Mouse (Mus musculus): ENCODE results near the gene Tubb2a.

Gene Tubb2a

DNA sequence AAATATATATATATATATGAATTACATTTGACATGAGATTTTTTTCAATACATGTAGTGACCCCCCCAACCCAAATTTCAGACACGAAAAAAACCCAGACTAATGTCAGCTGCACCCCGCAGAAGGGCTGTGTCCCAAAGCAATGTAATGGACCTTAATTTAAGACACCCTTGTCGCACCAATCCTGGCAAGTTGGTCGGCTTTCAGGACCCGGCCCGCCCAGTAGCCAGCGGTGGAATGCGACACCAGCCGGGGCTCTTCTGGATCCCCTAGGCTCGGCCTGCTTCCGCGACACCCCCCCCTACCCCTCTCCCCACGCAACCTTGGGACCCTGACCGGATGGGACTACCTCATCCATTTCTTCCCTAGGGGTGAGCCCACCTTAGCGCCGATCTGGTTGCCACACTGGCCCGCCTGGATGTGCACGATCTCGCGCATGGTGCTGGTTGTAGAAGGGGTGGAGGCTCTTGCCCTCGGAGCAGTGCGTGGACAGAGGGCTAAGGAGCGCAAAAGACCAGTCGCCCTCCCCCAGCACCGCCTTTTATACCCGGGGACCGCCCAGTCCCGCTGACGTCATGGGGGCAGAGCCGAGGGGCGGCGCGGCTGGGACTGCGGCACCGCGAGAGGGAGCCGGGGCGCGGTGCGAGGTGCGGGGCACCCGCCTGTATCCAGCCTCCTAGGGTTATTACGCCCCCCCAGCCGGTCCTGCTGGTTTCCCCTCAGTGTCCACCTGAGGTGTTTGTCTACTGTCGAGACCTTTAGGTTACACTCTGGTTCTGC, at the start of gene Tubb2a:
Gene Tubb2a, minus strand, starts transcription at position 516 of the 780 bp plus-strand sequence.
- DNase-seq, result peak; percentile 91

DNA sequence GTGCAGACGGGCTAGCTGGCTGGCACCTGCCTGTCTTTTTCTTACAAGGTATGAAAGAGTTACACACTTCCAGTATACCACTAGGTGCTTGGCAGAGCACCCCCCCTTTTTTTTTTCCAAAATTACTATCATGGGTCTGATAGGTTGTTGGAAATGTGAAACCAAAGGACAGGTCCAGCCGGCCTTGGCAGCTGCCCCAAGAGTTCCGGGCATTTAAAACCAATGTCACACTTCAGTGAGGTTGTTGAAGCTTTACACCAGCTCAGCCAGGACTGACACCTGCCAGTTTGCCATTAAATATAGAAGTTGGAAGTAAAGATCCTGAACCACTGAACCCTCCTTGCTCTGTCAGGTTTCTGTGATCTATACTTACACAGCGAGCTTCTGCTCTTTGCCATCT, 47.9 kb upstream of the Tubb2a start:
- no peak for DNase-seq

DNA sequence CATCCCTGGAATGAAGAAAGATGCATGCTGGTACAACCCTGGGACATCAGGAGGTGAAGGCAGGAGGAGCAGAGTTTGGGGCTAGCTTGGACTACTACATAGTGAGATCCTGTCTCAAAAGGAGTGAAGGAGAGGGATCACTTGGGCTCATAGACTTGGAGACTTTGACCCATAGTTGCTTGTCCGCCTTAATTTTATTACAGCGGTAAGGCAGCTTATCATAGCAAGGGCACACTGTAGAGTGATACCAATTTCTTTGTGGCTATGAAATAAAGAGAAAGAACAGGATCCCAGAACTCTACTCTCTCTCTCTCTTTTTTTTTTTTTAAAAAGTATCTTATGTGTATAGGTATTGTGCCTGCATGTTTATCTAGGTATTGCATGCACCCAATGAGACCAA, 42.7 kb upstream of the Tubb2a start:
- DNase-seq, result no peak

DNA sequence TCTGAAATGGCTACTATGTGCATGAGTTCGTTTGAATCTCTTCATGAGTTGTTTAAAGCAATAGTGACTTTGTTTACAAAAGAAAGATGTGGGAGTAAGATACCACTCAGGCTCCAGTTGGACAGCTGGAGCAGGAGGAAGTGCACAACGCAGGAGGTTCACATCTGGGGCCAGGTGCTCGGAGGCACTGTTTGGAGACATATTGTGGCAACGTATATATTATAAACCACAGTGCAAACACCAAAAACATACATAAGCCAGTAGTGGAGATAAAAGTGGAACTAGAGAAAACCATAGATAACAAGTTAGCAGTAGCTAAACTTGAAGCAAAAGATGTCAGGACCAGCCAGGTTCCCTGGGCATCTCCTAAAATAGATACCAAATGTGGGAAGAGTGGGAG, 41.6 kb upstream of the Tubb2a start:
- no peak for DNase-seq

DNA sequence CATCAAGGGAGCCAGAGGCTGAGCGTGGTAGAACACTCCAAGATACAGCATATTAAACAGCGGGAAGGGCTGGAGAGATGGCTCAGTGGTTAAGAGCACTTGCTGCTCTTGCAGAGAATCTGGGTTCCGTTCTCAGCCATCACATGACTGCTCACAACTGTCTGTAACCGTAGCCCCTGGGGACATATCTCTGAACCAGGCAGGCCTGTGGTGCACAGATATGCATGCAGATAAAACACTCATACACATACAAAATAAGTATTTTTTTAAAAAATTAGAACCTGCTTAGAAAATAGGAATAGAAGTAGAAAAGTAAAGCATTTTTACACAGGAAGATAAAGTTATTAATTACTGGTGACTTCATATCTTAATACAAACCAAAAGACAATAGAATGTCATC, 41.0 kb upstream of the Tubb2a start:
- no peak for DNase-seq

DNA sequence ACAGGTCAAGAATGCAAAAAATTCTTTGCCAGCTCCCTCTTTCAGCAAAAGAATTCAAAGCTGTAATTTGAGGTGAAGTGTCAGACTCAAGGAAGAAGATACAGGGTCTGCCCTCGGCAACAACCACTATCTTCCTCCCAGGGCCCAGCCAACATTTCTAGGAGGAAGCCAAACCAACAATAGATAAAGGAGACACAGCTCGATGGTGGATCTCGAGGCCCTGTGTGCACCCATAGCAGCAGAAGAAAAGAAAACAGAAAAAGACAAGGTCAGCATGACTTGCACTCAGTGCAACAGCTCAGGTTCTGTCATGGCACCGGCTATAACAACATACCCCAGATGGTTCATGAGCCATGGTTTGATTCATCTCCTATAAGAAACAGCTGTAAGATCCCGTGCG, 38.7 kb upstream of the Tubb2a start:
- no peak for DNase-seq

DNA sequence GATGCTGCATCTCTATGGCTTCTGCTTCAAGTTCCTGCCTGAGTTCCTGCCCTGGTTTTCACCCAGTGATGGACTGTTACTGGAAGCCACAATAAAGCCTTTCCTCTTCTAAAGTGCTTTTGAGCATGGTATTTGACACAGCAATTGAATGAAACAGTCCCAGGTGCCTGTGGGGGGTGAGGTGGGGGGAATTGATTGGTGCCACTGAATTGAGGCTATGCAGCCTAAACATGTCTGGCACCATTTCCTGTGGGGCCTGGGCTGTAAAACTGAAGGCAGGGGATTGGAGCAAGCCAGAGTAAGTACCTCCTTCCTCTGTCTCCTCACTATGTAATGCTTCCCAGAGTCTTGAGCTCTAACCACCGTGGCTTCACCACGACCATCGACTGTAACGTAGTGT, 36.8 kb upstream of the Tubb2a start:
- no peak for DNase-seq

DNA sequence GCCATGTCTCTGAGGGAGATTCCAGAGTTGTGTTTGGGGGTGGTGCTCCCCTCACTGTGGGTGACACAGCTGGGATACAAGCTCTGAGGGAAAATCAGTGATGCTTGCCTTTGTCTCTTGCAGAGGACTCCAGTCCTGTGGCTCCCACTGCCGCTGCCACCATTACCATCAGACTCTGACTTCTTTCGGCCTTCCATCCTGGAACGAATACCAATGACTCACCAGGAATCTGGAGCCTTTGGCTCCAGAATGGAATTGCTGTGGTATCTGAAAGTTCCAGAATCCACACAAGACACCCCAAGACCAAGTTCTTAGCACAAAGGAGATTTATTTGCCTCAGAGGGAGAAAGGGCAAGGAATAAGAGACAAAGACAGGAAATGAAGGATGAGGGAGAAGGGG, 35.3 kb upstream of the Tubb2a start:
- no peak for DNase-seq

DNA sequence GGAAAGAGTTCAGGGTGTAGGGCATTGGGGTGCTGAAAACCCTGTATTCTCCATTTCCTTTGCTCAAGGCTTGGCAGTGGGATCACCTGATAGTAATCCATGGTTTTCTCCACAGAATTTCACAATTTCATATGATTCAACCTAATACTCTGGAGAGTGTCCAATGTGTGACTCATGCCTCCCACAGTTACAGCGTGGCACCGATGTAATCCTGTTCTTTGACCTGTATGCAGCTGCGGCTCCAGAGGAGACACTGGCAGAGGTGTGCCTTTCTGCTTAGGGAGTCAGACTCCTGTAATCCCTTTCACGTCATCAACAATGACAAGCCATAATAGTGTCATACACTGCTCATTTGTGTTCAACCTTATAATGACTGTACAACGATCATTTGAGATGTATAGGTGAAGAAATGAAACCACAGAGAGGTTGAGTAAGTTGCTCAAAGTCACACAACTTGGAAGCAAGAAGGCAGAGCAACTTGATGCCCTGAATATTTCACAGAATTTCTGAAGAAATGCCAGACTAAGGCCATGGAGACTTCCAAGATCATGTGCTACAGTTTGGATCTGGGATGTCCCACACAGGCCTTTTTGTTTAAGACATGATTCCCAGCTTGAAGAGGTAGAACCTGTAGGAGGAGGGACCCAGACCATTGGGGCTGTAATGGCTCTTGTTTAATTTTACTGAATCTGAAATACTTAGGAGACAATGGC, 34.7 kb upstream of the Tubb2a start:
- DNase-seq, result no peak

DNA sequence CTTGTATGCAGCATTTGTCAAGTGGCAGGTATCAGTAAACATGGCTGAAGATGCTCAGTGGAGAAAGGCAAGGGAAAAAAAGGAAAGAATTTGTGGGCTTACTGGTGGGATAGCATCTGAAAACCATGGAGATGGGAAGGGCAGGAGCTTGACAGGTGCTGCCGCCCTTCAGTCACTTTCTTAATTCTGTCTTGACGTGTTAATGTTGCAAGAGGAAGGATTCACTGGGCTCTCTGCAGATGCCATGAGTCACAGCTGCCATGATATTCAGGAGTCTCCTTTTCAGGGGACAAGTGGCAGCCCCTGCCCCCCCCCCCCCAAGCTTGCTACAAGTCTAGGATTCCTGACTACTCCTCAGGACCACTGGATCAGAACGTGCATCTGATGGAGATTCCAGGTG, 34.1 kb upstream of the Tubb2a start:
- DNase-seq, result no peak

DNA sequence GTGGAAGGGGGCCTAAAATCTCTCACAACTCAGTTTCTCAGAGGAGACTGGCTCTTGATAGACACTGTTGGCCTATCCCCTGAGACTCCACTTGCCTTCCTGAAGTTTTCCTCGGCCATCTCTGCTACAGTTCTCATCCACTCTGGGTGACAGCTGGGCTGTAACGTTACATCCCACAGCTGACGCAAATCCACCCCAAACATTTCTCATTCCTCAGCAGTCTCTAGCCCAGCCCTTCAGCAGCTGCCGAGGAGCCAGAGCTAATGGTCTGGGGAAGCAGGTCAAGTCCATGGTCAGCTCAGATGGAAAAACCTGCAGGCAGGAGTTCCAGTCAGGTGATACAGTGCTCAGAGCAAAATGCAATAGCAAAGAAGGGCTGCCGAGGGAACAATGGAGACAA, 33.2 kb upstream of the Tubb2a start:
- no peak for DNase-seq

DNA sequence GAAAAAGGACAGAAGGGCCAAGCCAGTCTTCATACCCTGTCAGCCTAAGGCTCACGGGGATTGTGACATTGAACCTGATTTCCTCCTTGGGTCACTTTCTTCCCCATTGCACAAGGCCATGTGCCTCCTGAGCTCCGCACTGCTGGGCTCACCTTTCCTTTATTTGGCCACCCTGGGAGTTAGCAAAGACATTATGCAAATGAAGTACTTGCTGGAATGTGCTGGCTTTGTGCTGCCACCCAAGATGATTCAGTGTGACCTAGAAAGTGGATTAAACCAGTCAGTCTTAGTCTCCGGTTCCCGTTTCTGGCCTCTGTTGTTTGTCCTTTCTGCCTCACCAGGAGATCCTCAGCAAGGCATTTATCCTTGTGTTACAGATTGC, 31.9 kb upstream of the Tubb2a start:
- no peak for DNase-seq

DNA sequence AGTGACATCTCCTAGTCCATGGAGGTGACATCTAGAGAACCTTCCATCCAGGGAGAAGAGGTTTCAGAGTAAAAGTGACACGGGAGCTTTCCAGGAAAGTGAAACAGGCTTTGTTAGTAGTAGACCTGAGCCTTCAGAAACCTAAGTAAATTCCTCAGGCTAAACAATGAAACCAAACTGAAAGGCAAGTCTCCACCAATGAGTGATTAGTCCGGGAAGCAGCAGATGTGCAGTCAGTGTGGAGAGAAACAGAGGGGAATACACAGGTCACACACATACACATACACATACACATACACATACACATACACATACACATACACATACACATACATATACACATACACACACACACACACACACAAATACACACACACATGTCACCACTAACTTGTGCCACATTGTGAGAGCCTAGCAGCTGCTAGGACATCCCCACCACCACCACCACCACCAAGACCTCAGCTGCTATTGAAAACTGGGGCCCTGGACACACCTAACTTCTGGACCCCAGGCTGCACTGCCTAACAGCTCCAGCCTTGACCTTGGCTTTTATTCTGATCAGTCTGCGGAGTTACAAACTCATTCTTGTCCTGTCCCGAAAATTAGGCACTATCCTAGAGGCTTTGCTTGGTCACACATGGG, 31.3 kb upstream of the Tubb2a start:
- DNase-seq, result no peak

DNA sequence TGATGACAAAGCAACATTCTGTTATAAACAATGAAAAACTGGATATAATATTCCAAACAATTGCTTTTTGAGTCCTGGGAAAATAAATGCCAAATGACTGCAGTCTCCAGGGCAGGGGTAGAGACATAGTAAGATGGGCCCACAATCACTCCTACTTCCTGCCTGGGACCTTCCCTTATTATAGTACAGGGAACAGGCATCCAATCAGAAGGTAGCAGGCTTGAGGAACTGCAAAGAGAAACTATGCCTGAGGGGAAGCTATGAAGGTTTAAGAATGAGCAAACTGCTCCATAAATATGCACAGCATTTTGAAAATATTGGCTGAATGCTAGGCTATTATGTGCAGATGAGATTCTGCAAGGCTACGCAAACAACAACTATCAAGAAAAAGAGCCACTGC, 29.2 kb upstream of the Tubb2a start:
- DNase-seq, result no peak

DNA sequence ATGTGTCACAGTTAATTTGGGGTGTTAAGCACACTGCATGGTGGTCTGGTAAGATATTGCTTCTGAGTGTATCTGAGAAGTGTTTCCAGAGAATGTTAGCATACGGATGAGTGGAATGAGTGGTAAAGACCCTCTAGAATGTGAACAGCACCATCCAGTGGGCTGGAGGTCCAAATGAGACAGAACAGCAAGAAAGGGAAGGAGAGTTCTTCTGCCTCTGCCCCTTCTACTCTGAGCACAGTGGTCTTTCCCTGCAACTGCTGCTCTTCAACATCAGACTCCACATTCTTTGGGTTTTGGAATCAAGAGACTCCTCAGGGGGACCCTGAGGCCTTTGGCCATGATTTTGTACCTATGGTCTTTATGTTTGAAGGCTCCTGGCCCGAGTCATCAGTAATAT, 28.4 kb upstream of the Tubb2a start:
- no peak for DNase-seq

DNA sequence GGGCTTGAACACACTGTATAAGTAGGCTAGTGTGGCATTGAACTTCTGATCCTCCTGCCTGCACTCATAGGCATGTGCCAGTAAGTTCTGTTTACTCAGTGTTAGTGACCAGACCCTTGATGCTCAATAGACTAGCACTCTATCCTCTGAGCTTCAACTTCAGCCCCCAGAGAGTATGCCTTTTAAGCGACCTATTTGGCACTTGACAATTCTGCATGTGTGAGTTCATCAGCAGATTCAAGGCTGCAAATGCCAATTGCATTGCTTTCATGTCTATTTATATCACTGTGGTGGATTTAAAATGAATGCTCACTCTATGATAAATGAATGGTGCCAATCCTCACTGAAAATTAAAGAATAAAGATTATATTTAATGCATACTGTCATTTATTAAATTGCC, 27.6 kb upstream of the Tubb2a start:
- DNase-seq, result no peak

DNA sequence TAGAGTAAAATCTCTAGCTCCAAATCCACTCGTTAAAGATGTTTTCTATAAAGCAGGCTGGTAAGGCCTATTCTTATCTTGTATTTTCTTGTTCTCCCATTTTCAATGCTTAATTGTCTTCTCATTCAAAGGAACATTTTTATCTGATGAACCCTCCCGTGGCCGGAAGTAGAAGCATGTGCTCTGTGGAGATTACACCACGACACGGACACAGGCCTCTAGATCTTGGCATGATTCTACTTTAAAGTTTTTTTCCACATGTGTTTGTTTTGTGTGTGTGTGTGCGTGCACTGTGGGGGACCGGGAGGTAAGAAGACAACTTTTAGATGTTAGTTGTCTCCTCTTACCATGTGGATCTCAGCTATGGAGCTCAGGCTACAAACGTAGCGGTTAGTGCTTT, 24.1 kb upstream of the Tubb2a start:
- no peak for DNase-seq

DNA sequence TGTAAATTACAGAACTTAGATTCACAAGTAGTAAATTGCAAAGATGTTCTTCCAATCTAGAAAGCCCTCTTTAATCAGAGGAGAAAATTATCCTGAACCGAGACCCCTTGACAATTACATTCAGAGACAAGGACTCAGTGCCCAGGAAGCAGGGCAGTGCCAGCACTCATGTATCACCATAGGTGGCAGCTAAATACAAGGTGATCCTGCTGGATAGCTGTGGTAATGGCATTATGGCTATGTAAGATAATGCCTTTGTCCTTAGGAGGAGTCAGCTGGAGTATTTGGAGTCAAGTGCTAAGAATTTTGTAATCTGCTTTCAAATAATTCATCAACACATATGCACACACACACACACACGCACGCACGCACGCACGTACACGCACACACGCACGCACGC, 23.4 kb upstream of the Tubb2a start:
- no peak for DNase-seq

DNA sequence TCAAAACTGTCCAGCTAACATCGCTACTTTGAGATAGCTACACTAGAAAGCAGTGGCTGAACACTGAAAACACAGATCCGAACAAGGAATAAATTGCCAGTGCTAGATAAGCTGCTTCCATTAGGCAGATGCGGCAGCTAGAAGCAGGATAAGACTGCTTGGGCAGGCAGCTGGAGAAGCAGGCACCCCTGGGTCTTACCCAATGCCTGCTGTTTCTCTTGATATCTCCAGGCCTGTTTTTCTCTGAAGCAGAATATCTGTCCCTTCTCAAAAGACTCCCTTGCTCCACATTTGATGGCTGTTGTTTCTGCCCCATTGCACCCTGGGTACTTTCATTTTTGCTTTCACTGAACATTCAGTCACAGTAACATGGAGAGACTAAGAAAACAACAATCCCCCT, 22.9 kb upstream of the Tubb2a start:
- no peak for DNase-seq

DNA sequence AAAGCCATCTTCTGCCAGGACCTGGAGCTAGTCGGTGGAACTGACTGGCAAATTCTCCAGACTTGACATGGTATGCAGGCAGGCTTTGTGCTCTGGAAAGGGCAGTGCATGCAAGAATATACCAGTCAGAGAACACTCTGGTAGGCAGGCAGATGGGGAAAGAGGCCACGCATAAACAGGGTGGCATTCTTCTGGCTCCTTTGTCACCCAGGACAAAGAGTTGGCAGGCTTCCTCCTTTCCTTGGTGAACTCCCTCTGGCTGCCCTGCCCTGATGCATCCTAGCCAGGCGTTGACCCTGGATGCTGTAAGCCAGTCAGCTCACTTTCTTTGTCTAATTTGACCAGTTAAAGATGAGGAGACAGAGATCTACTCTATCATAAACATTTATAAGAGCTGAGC, 19.3 kb upstream of the Tubb2a start:
- no peak for DNase-seq

DNA sequence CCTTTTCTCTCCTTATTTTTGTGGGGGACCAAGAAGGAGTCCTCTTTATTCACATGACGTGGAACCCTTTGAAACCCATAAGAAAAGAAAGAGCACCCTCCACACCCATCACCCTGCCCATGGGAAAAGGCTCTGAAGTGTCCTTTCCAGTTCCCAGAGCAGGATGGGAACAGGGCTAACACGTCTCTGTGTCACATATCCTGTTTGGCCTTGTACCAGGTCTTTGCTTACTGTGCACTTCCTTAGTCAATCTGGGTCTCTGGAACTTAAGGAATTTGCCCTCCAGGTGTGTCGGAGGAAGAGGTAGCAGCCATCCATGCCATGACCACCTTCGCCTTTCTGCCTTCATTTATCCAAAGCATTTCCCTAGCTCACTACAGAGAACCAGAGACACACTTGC, 18.6 kb upstream of the Tubb2a start:
- DNase-seq, result no peak

DNA sequence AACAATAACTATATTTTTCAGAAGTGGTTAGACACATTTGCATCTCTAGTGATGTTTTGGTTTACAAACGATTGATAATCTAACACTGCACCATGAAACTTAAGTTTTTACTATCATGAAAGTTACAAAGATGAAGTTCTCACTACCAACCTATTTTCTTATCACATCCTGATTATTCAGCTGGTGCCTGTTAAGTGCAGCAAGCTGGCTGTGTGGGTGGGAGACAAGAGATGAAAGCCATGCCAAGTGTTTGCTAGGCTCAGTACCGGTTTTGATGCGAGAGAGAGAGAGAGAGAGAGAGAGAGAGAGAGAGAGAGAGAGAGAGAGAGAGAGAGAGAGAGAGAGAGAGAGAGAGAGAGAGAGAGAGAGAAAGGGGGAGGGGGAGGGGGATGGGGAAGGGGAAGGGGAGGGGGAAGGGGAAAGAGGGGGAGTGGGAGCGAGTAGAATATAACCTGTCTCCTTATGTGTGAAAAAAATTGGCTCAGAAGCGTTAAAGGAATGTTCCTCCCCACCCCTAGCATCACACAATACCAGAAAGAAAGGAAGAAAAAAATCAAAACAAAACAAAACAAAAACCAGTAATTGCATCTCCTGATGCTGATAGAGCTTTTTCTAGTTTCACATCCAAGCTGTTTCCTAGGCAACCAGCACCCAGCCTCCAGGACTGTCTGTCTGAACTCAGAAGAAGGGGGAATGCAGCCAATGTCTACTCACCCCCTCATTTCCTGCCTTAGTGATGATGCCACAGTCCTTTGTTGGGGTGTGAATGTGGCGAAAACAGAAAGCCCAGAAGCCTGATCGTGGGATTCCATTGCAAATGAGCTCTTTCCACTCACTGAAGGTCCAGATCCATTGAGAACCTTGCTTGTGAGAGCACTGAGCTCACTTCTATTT, 18.0 kb upstream of the Tubb2a start:
- peak; percentile 36 for DNase-seq

DNA sequence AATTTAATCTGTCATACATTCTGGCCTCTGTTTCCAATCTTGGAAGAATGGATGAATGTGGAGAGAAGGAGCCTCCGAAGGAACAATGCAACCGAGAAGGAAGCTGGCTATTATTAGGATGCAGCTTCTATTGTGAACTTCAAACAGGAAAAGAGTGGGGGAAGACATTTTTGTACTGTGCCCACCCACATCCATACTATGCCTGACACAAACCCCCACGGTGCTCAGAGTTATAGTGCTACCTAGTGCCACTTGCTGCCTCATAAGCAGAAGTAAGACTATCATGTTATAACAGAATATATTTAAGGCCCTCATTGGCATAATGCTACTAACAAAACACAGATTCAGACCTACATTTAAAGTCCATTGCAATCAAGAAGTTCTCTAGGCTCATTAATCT, 11.6 kb upstream of the Tubb2a start:
- DNase-seq, result no peak

All from cerebellum, adult 9-11 months (tissue).